Mouse (Mus musculus) G1E (cell line): Measurements from ENCODE around the gene Plekhj1.

Experiments used
- CTCF ChIP-seq: IDR thresholded peaks from 2 replicates; pipeline ENCODE4 v1.5.1; 2012; ENCODE audit warnings: low read depth, low read length, inconsistent platforms, mixed read lengths
- GATA1 ChIP-seq: IDR thresholded peaks from 2 replicates; pipeline ENCODE4 v1.6.1; 2012; ENCODE audit warnings: borderline replicate concordance, low read length, inconsistent platforms, mixed read lengths

GRCm38 (mm10) chr10:80804340-80804739 lies 5.9 kb upstream of the Plekhj1 start:
- TF ChIP-seq CTCF (no peak), GATA1 (no peak)
